Mouse (Mus musculus) heart, embryonic 13.5 days (tissue): ENCODE results near the gene Tmem53. TPM values are rescaled to one million over a fixed set of nuclear protein-coding genes. Genes with fewer than 3 reads are reported as not detected.
"Not testable (repeated sequence)": the region's sequence is repeated elsewhere in the genome, so short reads cannot be mapped to it uniquely, and the experiment has no call there.

Source experiments
- ATAC-seq: fragments of 200-750 bp; cut with Nextera tagmentation; 2 replicates; pipeline ENCODE4 v1.8.0; 2017; ENCODE audit warnings: moderate TSS enrichment; ENCODE audit not compliant: insufficient number of reproducible peaks, low FRiP score, low TSS enrichment; ENCODE audit errors: extremely low read depth
- H3K27ac ChIP-seq: fragments of 300-500 bp; sonication (generic); replicated peaks from 2 replicates; pipeline ENCODE4 v1.5.1; 2015; ENCODE audit warnings: moderate library complexity, mild to moderate bottlenecking, inconsistent platforms
- H3K27me3 ChIP-seq: fragments of 300-500 bp; sonication (generic); replicated peaks from 2 replicates; pipeline ENCODE4 v1.6.1; 2015; ENCODE audit warnings: mild to moderate bottlenecking, inconsistent platforms
- H3K36me3 ChIP-seq: fragments of 300-500 bp; sonication (generic); 2 replicates; pipeline ENCODE4 v1.6.1; 2015; ENCODE audit warnings: mild to moderate bottlenecking, inconsistent platforms
- H3K4me1 ChIP-seq: fragments of 300-500 bp; sonication (generic); 2 replicates; pipeline ENCODE4 v1.6.1; 2015; ENCODE audit warnings: inconsistent platforms
- H3K4me2 ChIP-seq: fragments of 300-500 bp; sonication (generic); 2 replicates; pipeline ENCODE4 v1.6.1; 2015; ENCODE audit warnings: inconsistent platforms, mild to moderate bottlenecking, moderate library complexity
- H3K4me3 ChIP-seq: fragments of 300-500 bp; sonication (generic); 2 replicates; pipeline ENCODE4 v1.5.1; 2015; ENCODE audit warnings: moderate library complexity, mild to moderate bottlenecking, inconsistent platforms
- H3K9ac ChIP-seq: fragments of 300-500 bp; sonication (generic); 2 replicates; pipeline ENCODE4 v1.6.1; 2015; ENCODE audit warnings: inconsistent platforms, mild to moderate bottlenecking, moderate library complexity
- H3K9me3 ChIP-seq: fragments of 300-500 bp; sonication (generic); 2 replicates; pipeline ENCODE4 v1.6.1; 2016; ENCODE audit warnings: inconsistent platforms
- WGBS: fragments of 180-500 bp; shearing (Covaris S2); methylation state at CpG from one replicate; pipeline ENCODE4 v1.1.7; 2015; ENCODE audit warnings: mixed read lengths; 5-methylcytosine and 5-hydroxymethylcytosine counted together
- polyA plus RNA-seq: library from polyadenylated mRNA; unstranded; fragments of >200 nt; fragmentation: Nextera tagmentation; extraction: Ambion mirVana; gene quantifications from 2 replicates; pipeline ENCODE4 v1.2.1, GENCODE M21; 2015

The Tmem53 gene
- polyA plus RNA-seq, 1 experiment from 2014 or later: 25.0 TPM

DNA sequence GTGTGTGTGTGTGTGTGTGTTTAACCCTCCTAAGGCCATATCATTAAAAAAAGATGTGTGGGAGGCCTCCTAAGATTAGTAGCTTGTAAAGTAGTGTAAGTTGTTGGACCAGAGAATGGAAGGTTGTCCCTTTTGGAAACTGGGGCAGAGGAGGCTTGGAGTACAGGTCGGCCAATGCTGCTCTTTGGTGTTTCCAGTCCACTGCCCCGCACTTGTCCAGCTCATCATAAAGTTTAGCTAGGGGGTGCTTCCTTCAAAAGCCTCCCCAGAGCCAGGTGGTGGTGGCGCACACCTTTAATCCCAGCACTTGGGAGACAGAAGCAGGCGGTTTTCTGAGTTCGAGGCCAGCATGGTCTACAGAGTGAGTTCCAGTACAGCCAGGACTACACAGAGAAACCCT is 1.0 kb downstream of the Tmem53 start:
- Histone ChIP-seq H3K4me1 (peaks cover 43% of the 10 kb centered on the region), H3K27ac (peak overlapping the region; percentile 73), H3K27me3 (no peaks in the 10 kb centered on the region), H3K4me2 (peak overlapping the region; percentile 69), H3K9ac (peak overlapping the region; percentile 81), H3K9me3 (no peaks in the 10 kb centered on the region), H3K36me3 (no peaks in the 10 kb centered on the region), H3K4me3 (peak overlapping the region; percentile 61)
- WGBS: 79% methylated on average over 5 of the region's 5 CpGs
- ATAC-seq: no peak

- WGBS: 53% methylated on average over 12 of the region's 12 CpGs
- no peak for ATAC-seq
- Histone ChIP-seq H3K27ac (peak overlapping the region; percentile 73), H3K4me3 (peak overlapping the region; percentile 61; the same call in 1 of the 2 replicates), H3K36me3 (no peaks in the 10 kb centered on the region; the same call in 1 of the 2 replicates), H3K9ac (peak overlapping the region; percentile 81), H3K27me3 (no peaks in the 10 kb centered on the region), H3K4me2 (peak overlapping the region; percentile 69), H3K9me3 (no peaks in the 10 kb centered on the region), H3K4me1 (peaks cover 43% of the 10 kb centered on the region)
These were observed 1.7 kb downstream of the Tmem53 start for GRCm38 (mm10) chr4:117253218-117254016.

DNA sequence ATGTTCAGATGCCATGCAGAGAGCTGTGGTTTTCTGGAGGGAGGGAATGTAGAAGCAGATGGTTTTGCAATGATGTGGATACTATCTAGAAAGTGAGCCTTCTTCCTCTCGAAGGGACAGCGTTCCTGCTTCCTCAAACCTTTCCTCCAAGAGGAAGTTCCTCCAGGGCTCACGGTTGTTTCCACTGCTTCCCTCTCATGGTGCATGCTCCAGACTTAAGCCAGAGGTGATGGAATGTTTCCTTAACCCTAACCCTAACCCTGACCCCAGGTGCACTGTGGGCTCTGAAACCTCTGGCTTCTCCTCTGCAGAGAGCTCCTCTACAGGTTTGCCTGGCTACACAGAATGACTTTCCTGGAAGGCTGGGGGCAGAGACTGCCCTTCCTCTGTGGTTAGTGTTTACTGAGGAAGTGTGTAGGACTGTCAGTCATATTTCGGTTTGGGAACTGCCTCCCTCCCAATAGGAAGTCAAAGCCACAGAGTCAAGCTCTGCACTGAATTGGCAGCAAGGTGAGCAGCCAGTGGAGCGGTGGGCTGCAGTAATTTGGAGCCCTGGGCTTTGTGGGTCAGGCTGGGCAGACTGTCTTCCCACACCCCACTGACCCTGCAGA is 2.4 kb downstream of the Tmem53 start:
- peaks cover 43% of the 10 kb centered on the region for H3K4me1 ChIP-seq
- H3K4me3 ChIP-seq: no peak overlapping the region
- 57% methylated on average over 5 of the region's 5 CpGs for WGBS
- H3K9ac ChIP-seq: 0 out of 2 replicates have a peak overlapping the region, but pooled peaks have one; percentile 81
- ATAC-seq: no peak
- H3K27me3 ChIP-seq: no peaks in the 10 kb centered on the region
- H3K36me3 ChIP-seq: peaks cover 4% of the 10 kb centered on the region; the same call in 1 of the 2 replicates
- no peak overlapping the region for H3K4me2 ChIP-seq
- no peaks in the 10 kb centered on the region for H3K9me3 ChIP-seq
- no peak overlapping the region for H3K27ac ChIP-seq

GRCm38 (mm10) chr4:117254672-117255071 is 2.9 kb downstream of the Tmem53 start:
- no peak overlapping the region for H3K4me3 ChIP-seq
- H3K9me3 ChIP-seq: no peaks in the 10 kb centered on the region
- H3K27me3 ChIP-seq: no peaks in the 10 kb centered on the region
- peaks cover 43% of the 10 kb centered on the region for H3K4me1 ChIP-seq
- 62% methylated on average over 6 of the region's 6 CpGs for WGBS
- H3K4me2 ChIP-seq: no peak overlapping the region
- peaks cover 4% of the 10 kb centered on the region; the same call in 1 of the 2 replicates for H3K36me3 ChIP-seq
- no peak overlapping the region for H3K9ac ChIP-seq
- H3K27ac ChIP-seq: no peak overlapping the region
- no peak for ATAC-seq

- not testable (repeated sequence) for ATAC-seq, H3K27me3 ChIP-seq, H3K9me3 ChIP-seq, H3K27ac ChIP-seq, H3K9ac ChIP-seq, H3K4me2 ChIP-seq, H3K4me1 ChIP-seq, H3K4me3 ChIP-seq, H3K36me3 ChIP-seq
- 65% methylated on average over 6 of the region's 6 CpGs for WGBS
These were observed 8.2 kb downstream of the Tmem53 start for GRCm38 (mm10) chr4:117259909-117260308.

GRCm38 (mm10) chr4:117261222-117261621 is 9.5 kb downstream of the Tmem53 start:
- Histone ChIP-seq H3K27ac (no peak overlapping the region), H3K4me1 (peaks cover under 1% of the 10 kb centered on the region; the same call in 1 of the 2 replicates), H3K4me3 (no peak overlapping the region), H3K4me2 (no peak overlapping the region), H3K9me3 (no peaks in the 10 kb centered on the region), H3K9ac (no peak overlapping the region), H3K27me3 (no peaks in the 10 kb centered on the region), H3K36me3 (peaks cover 4% of the 10 kb centered on the region; the same call in 1 of the 2 replicates)
- no peak for ATAC-seq
- WGBS: 73% methylated on average over 2 of the region's 2 CpGs

DNA sequence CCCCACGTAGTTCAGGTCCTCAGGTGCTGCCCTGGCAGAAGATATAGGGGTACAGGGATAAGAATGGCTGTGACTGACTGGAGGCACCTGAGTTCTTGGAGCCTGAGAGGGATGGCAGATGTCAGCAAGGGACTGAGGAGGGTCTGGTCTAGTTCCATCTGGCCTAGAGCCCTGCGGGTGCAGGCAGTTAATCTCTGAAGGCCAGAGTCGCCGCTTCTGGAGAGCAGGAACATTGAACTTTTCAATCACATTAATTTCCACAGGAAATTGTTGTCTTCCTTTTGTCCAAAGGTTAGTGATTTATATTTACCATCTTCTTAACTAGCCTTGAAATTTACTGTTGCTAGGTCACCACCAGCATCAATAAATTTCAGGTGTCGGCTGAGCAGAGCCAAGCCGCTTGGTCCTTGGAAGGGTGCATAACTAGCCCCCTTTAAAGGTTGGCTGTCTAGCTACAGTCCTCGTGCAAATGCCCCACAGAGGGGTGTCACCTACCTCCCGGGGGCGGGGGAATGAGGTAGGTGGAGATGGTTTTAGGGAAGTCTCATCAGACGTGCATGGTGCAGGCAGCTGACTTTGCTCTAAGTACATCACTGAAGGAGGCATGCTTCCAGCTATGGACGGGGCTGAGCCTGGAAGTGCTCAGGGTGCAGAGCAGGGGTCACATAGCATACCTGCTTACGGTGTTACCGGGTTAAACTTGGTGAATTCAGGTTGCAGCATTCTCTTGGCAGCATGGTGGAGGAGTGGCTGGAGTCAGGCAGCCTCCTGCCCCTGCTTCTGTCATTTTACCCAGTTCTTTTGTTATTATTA is 10.6 kb downstream of the Tmem53 start:
- H3K4me1 ChIP-seq: no peaks in the 10 kb centered on the region
- H3K27me3 ChIP-seq: no peaks in the 10 kb centered on the region
- no peaks in the 10 kb centered on the region for H3K9me3 ChIP-seq
- no peak overlapping the region for H3K4me2 ChIP-seq
- no peak overlapping the region for H3K9ac ChIP-seq
- H3K4me3 ChIP-seq: no peak overlapping the region
- no peak overlapping the region for H3K27ac ChIP-seq
- WGBS: 71% methylated on average over 13 of the region's 13 CpGs
- ATAC-seq: no peak
- H3K36me3 ChIP-seq: peaks cover 4% of the 10 kb centered on the region; the same call in 1 of the 2 replicates

DNA sequence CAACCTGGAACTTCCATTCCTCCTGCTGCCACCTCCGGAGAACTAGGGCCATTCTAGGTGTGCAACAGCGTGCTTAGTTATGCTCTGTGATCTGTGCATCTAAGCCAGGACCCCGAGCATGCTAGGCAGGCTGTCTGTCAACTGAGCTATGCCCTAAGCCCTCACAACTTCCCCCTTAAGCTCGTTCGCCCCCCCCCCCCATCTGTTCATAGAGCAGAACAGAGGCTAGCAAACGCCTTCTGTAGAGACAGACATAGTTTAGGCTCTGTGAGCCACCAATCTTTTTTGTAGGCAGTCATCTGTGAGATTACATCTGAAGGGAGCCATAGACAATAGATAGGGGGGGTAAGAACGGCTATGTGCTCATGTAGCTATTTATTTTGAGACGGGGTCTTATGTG is 11.2 kb downstream of the Tmem53 start:
- Histone ChIP-seq H3K4me2 (no peak overlapping the region), H3K27ac (no peak overlapping the region), H3K36me3 (peaks cover 6% of the 10 kb centered on the region; the same call in 1 of the 2 replicates), H3K4me3 (no peak overlapping the region), H3K9me3 (no peaks in the 10 kb centered on the region), H3K4me1 (no peaks in the 10 kb centered on the region), H3K9ac (no peak overlapping the region), H3K27me3 (no peaks in the 10 kb centered on the region)
- no peak for ATAC-seq
- 71% methylated on average over 8 of the region's 8 CpGs for WGBS

DNA sequence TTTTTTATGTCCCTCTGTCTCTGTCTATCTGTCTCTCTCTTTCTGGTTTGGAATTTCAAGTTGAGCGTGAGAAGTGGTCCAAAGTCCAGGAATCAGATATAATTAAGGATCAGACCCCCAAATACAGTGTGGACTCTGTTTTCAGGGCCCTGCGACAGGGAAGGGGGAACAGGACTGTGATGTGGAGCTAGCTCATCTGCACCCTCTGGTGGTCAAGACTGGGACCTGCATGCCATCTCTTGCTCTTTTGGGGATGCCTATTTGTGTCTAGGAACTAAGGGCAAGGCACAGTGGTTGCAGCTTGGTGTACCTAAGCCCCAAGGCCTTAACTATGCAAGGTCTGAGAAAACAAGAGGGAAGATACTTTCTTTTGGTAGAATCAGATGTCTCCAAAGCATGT is 15.5 kb downstream of the Tmem53 start:
- Histone ChIP-seq H3K36me3 (peaks cover 21% of the 10 kb centered on the region), H3K9ac (no peak overlapping the region), H3K27me3 (no peaks in the 10 kb centered on the region), H3K4me2 (no peak overlapping the region), H3K4me3 (no peak overlapping the region), H3K4me1 (no peaks in the 10 kb centered on the region), H3K27ac (no peak overlapping the region), H3K9me3 (no peaks in the 10 kb centered on the region)
- ATAC-seq: no peak
- WGBS: 3% methylated on average over 2 of the region's 2 CpGs

- Histone ChIP-seq H3K4me2 (no peak overlapping the region), H3K9ac (no peak overlapping the region), H3K27ac (no peak overlapping the region), H3K9me3 (no peaks in the 10 kb centered on the region), H3K4me3 (no peak overlapping the region), H3K27me3 (no peaks in the 10 kb centered on the region), H3K4me1 (no peaks in the 10 kb centered on the region), H3K36me3 (peaks cover 28% of the 10 kb centered on the region)
- 75% methylated on average over 25 of the region's 25 CpGs for WGBS
- ATAC-seq: no peak
These were observed 16.2 kb downstream of the Tmem53 start for GRCm38 (mm10) chr4:117267831-117268437.

DNA sequence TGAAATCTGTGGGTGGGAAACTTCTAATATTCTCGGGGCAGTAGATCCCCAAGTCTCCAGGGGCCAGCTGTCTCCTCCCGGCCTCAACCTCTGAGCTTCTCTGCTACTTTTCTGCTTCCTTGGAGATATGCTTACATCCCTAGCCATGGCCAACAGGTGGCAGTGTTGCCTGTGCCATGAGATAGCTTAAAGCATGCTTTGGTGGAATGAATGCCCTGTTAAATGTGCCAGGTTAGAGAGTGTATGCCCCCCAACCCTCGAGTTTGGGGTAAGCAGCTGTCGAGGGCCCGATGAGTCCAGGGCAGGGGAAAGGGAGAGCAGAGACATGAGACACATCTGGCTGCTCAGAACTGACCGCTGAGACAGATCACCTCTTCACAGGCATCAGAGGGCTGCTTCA is 18.5 kb downstream of the Tmem53 start:
- Histone ChIP-seq H3K27me3 (no peaks in the 10 kb centered on the region), H3K36me3 (peaks cover 51% of the 10 kb centered on the region), H3K27ac (no peak overlapping the region), H3K4me2 (no peak overlapping the region), H3K4me1 (no peaks in the 10 kb centered on the region), H3K4me3 (no peak overlapping the region), H3K9ac (no peak overlapping the region), H3K9me3 (peaks cover 12% of the 10 kb centered on the region)
- ATAC-seq: no peak
- 12% methylated on average over 6 of the region's 6 CpGs for WGBS
